Mouse (Mus musculus) spleen, postnatal 14 days (tissue): ENCODE data around the gene Chid1.

Experiments
- DNase-seq, 2 experiments: peaks; one replicate each; pipeline ENCODE4 v3.0.0; 2021 to 2022; ENCODE audit warnings: low spot score in 2 of 2

Gene Chid1

DNA sequence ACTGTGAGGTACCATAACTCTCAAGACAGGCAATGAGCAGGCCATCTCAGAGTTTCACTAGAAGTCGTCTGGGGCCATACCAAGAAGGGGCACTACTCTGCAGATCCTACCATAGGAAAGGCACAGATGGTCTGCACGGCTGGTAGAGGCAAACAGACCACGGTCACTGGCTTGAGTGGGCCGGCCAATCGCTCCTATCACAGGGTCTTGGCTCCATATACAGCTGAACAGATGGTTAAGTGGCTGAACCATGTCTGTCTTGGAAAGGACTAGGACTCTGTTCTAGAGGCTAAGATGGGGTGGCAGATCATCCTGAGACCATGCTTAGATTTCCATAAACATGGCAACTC is 37.1 kb downstream of the Chid1 start:
- no peak for DNase-seq

DNA sequence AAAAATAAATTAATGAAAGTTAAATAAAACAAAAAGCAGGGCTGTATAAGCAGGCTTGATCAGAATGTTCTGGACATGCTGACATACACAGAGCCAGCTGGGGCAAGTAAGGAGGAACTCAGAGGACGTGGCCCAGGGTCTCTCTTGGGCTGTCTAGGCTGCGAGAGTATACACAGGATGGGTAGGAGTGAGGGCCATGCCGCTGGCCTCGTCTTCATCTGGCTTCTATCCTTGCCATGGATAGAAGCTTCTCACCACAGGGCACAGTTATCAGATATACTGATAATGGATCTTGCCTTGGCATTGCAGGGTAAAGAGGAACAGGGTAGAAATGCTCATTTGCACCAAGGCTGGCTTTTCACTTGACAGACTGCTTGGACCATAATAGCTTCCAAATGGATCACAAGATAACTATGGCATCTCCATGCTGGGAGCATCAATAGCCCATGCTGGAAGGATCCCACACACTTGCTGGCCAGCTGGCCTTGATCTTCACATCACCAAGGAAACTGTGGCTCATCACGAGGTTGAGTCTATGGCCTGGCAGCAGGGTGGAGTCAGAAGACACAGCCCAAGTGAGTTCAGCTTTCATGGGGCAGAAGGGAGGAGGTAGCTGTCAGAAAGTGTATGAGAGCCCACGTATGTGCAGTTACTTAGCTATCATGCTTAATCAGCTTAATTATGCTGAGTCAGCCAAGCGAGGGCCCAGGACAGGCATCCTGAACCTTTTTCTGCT is 37.7 kb downstream of the Chid1 start:
- DNase-seq, result no peak

DNA sequence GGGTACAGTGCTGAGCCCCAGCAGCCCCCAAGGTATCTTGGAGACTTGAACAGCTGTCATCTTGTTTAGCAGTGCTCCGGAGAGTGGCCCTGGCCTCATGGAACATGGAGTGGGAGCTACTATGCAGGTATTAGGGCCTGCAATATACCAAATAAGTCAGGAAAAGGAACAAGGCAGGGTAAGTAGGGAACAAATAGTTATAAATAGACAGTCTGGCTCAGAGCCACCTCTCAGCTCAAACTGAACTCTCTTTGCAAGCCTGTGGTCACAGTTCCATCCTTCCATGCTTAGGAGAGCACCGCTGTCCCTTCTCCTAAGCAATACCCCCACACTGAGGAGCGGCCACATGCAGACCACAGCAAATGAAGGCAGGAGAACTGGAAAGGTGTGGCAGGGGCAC is 42.1 kb downstream of the Chid1 start:
- no peak for DNase-seq

DNA sequence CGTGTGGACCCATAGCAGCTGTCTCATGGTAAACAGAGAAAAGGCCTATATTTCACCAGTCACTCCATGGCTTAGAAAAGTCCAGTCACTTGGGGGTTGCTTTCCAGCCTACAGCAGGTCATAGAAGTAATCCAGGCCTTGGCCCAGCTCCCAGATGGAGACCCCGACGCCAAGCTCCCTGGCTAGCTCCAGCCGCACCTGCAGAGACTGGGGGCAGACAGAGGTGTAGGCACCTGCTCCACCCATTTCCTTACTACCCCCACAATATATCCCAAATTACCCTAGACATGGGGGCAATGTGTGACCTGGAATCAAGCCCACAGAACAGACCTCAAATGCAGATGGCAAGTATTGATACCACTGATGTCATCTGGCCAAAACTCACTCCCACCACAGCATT is 43.7 kb downstream of the Chid1 start:
- no peak for DNase-seq

DNA sequence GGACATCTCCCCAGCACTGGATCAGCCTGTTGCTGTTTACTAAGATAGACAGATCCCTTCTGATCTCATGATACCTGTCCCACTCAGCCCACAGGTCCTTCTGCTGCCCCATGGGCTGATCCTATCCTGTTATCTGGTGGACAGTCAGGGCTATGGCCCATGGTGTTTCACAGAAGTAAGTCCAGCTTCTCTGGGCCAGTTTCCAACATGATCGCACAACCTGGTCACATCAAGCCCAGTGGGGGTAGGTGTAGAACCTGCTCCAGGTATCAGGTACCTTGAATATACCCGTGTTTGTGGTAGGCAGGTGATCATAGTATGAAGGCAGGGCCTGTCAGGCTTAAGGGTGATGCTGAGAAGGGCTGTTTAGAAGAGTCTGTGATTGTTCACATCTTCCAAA is 44.3 kb downstream of the Chid1 start:
- DNase-seq, result no peak

DNA sequence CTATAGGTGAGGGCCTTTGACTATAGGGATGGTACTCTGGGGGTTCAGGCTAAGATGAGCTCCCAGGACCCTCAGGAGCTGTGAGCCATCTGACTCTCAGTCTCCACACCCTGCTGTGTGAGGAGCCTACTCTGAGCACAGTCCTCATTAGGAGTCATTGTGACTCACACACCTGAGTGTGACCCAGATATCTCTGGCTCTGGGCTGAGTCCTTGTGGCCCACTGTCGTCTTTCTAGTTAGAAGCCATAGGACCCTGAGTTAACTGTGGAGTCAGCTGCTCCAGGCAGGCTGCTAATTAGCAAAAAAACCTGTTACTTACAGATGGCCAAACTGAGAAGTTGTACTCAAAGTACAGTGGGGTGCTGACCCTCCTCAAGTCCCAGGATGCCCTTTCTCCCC is 45.9 kb downstream of the Chid1 start:
- DNase-seq, result no peak

DNA sequence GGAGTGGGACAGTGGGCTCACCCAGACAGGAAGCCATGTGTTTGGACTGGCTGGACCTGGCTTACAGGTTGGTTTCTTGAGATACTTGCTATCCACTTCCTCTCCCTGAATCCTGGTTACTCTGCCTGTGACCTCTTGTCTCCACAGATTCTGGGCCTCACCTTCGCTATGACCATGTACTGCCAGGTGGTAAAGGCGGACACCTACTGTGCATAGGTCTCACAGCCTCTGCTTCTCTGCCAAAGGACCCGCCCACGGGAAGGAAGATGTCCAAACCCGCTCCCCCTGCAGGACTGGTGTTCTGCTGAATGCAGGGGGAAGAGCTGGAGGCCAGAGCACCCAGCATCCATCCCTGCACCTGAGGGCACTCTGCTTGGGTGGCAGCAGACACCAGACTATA is 46.9 kb downstream of the Chid1 start:
- no peak for DNase-seq

DNA sequence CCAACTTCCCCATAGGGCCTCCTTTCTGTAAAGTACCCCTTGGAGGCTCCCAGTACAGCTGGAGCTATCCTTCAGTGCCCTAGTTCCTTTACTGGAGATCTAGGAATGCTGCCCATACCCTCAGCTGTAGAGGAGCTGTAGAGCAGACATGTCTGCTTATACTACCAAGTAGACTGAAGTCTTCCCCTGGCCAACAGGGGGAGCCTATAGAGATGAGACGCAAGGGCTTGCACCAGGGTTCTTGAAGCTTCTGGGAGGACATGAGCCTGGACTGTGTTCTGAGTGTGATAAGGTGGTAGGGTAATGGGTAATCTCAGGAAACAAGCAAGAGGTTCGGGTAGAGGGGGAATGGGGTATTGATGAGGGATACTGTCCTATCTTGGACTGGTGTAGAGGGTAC is 48.5 kb downstream of the Chid1 start:
- peak in 1 of 2 experiments; percentile 28 for DNase-seq

DNA sequence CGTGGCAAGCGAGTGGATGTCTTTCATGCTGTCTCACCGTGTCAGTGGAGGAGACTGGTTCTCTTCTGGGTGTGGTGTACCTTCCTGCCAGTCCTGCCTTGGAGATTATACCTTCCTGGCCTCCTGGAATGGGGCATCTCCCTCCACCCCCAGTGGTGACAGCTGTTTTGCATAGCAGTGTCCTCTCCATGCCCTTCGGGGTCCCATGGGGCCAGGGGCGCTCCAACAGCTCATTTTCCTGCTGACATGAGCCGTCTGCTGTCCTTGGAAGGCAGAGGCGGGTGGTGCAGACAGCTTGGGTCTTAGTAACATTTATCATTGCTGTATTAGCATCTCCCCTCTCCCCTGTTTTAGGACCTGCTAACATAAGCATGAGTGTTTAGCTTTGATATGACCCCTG is 52.5 kb downstream of the Chid1 start:
- no peak for DNase-seq

DNA sequence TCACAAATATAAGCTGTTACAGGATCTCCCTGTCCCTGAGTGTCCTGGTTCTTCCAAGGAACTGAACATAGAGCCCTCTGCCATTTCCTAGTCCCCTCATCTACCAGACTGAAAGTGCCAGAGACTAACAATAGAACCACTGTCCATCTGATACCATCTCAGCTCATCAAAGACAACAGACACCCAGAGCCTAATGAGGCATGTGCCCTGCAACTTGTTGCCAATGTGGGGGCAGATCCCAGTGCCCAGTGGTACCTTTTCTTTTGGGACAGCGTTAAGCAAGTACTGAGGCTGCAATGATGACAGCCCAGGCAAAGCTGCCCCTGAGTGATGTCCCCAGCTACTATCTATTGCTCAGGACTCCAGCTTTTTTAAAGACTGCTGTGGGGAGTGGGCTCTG is 53.4 kb downstream of the Chid1 start:
- no peak for DNase-seq

DNA sequence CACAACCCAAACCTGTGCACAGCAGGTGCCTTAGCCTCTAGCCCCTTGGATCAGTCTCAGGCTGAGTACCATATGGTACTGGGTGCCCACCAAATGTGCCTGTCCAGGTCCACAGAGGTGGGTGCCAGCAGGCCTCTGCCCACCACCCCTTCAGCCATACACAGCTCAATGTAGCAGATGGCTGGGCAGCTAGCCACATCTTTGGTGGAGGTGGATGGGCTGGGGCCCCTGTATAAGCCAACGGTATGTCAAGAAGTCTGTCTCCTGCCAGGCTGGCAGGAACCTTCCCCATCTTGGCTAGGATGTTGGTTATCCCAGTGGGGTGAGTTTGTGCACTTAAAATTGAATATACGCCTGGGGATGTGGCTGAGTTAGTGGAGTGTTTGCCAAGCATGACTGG is 54.1 kb downstream of the Chid1 start:
- DNase-seq, result no peak

DNA sequence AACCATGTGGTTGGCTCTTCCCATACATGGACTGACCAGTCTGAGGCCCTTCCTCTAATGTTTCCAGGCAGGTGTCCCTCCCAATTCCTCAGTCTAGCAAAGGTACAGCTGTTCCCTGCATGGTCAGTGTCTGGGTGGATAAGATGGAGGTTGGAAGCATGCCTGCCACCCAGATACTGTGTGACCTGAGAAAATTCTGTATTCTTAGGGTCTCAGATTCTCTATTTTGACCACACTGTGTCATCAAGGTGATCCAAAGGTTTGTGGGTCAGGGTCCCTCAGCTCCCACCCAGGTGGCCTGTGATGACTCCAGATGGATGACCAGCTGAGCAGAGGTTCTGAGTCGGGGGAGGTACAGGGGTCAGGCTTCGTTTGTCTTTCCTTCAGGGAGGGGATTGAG is 54.5 kb downstream of the Chid1 start:
- no peak for DNase-seq

DNA sequence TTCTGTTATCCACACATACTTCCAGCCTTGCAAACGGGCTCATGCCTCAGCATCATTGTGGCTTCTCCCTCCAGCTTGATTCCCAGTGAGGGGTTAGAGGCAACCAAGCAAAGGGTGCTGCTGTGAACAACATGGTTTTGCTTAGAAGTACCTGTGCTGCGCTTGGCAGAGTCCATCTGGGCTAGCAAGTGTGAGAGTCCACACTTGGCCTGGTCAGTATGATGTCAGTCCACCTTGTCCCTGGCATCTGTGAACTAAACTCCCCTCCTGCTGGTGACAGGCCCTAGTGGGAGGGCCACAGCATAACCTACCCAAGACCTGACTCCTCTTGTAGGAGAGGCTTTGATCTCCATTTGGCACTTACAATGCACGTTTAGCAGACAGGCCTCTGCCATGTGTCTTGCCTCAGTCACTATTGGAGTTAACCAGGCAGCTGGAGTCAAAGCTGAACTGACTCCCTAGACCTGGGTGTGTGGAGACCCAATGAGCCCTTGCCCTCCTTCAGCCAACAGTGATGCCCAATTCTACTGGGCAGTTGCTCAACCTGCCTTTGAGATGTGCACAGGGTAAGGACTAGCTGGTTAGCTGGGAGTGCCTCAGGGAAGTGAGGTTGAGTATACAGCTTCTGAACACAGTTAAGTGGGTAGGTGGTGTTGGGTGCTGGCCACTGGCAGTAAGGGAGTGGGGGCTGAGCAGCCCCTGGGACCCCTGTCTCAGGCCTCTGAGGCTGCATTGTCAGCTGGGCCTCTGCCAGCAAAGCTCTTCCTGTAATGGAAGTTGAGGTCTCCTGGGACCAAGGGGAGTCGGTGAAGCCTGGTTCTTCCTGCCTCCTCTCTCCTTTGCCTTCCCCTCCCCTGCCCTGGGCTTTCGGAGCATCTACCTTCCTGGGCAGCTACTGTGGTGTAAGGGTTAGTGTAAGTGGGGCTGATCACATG is 55.2 kb downstream of the Chid1 start:
- no peak for DNase-seq

DNA sequence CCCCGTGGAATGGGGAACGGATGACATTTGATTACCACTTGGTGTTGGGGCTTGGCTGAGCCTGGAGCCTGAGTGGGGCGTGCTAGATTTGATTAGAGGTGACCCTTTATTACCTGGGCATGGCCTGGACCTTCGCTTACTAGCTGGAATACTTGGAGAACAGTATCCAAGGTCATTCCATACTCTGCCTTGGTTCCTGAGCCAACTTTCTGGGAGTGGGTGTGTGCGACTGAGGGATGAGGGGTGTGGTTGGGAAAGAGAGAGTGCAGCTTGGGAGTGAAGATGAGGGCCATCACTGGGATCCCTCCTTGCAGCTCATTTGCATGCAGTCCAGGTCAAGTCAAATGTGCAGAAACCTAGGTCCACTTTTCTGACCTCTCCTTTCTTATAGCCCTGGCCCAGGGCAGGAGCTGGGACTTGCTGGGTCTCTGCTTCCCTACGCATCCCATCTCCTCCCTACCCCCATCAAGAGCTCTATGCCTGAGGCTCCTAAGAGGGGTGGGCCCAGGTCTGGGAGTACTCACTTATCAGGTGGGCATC is 56.5 kb downstream of the Chid1 start:
- no peak for DNase-seq

DNA sequence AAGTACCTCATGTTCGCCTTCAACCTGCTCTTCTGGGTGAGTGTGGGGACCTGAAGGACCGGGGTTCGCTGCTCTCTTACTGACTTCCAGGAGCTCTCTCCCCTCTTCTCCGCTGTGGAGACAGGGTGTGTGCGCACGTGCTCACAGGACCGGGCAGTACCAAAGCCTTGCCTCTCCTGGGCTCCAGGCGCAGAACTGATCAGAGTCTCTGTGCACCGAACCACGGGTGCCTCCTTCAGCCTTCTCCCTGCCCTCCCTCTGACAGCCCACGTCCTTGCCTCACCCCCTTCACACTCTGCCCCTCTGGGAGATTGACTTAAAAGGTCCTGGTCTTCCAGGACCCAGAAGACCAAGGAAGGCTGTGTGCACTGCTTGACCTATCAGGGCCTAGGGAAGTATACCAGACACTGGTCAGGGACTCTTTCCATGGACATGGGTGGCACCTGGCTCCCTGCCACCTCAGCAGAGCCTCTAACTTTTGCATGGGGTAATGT is 57.1 kb downstream of the Chid1 start:
- no peak for DNase-seq

DNA sequence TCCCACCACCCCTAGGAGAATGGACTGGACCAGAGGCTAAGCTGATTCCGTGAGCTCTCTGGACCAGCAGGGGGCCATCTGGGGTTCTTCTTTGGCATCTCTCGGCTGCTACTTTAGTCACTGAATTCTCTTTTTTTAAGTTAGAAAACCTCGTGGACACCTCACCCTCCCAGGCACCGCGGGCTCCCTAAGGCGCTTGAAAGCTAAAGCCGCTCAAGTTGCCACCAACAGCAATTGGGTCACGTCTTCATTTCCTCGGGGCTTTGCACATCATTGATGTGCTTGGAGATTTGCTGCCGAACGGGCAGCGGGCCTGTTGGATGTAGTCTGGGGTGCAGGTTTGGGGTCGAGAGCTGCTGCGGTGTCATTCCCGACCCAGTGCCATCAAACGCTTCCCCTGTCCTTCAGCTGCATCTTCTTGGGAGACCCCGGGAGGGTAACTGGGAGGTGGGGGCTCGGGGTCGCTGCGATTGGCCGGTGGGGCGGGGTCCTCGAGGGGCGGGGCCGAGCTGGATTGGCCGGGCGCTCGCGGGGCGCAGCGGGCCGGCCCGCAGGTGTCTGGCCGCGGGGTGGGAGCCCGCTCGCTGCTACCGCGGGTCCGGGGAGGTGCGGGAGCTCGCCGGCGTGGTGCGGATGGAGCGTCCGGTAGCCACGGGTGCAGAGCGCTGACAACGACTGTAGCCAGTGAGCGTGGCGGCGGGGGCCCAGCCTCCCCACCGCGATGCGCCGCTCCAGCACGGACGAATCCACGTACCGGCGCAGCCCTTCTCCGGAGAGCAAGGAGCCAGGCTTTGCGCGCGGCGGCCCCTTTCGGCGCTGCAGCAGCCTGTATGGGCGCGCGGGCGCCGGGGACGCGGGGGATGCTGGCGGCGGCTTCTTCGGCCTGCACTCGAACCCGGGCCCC is 57.9 kb downstream of the Chid1 start:
- DNase-seq, result no peak

DNA sequence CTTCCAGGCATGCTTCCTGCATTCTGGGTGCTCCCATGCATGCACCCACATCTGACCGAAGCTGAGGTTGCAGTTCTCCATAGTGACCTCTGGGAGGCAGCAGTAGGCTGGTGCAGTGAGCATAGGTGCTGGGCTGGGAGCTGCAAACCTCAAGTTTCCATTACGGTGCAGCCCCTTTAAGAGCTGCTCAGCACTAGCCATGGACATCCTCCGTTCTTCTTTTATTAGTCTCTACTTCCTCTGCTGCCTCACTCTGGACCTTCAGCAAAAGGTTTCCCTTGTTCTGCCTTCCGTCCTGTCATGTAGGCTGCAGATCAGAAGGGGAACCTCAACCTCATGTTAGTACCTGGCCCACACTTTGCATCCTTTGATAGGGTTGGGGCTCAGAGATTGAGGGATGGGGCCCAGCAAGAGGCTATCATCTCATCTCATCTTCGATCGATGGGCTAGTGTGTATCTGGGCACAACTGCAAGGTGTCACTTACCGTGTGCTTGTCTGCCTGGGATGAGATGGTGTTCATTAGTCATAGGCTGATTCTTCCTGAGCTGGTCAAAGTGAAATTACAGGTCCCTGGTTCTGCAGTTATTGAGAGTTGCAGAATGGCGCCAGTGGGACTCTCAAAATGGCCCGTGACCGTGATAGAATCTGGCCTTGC is 58.7 kb downstream of the Chid1 start:
- peak in 1 of 2 experiments; percentile 65 for DNase-seq

DNA sequence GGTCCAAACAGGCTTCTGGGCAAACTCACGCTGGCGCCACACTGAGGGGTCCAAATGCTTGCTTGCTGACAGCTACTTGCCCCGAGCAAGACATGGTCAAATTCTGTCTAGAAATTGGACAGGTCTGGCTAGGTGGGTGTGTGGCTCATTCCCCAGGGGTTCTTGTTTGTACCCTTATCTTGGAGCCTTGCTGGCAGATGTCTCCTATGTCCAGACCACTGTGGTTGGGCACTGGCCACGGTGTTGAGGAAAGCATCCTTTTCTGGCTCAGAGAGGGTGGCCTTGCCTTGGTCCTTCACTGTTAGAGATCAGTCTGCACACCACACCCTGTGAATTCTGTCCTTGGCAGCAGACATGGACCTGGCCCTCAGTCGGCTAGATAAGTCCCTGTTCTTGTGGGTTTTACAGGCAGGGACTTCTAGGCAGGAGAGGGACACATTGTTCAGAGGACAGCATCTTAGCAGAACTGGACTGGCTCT is 61.3 kb downstream of the Chid1 start:
- DNase-seq, result no peak

DNA sequence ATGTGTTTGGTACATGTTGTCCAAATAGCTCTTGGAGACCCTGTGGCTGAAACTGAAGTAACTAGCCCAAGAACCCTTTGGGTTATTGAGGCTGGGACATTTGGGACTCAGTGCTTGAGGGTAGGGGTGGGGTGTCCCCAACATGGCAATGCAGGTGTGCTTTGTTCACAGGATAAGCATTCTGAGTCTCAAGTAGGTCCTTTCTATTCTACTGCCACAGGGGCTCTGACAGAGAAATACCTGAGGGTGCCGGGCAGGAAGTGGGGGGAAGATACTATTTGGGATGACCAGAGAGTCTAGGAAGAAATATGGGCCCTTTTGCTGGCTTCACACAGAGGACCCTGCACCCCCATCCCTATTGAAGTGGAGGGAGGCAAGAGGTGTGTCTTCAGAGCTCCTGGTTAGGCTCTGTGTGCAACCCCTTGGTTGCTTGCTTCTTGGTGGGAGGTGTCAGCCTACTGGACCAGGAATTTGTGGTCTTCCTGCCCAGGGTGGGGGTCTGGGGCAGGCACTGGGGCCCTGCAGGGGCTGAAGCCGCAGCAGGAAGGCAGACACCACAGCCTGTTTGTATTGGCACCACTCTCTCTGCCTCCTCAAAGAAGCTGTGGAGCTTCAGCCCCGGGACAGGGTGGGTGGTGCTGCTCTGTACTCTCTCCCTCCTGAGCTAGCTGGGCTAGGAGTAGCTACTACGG is 61.9 kb downstream of the Chid1 start:
- DNase-seq, result no peak

DNA sequence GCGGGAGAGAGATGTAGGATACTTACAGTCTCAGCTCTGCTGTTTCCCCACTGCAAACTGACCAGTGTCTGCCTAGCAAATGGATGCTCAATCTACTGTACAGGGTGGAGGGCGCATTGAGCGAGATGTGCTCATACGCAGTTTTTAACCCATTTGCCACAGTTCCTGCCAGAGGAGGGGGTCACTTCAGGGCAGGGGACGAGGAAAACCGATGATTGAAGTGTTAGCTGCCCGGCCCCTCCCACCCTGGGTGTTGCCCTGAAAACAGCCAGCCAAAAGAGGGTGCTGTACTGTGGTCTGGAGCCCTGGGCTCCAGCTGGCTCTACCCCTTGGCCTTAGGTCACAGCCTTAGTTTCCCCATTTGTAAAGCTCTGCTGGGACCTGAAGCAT is 62.7 kb downstream of the Chid1 start:
- DNase-seq, result no peak
